Mouse (Mus musculus) layer of hippocampus, postnatal 14 days (tissue): ENCODE results near the gene Ilk. TPM values are rescaled to one million over a fixed set of nuclear protein-coding genes. Genes with fewer than 3 reads are reported as not detected.

Experiments used
- DNase-seq, 2 experiments: peaks; one replicate each; pipeline ENCODE4 v3.0.0; 2021 to 2022; ENCODE audit warnings: low spot score in 2 of 2, mixed read lengths in 1 of 2
- total RNA-seq, 2 experiments: library from RNA; stranded (reverse); gene quantifications; 2 replicates each; pipeline ENCODE4 v1.2.3; 2021

The Ilk gene
- total RNA-seq, 2 experiments from 2014 or later = 105 to 111 TPM

DNA sequence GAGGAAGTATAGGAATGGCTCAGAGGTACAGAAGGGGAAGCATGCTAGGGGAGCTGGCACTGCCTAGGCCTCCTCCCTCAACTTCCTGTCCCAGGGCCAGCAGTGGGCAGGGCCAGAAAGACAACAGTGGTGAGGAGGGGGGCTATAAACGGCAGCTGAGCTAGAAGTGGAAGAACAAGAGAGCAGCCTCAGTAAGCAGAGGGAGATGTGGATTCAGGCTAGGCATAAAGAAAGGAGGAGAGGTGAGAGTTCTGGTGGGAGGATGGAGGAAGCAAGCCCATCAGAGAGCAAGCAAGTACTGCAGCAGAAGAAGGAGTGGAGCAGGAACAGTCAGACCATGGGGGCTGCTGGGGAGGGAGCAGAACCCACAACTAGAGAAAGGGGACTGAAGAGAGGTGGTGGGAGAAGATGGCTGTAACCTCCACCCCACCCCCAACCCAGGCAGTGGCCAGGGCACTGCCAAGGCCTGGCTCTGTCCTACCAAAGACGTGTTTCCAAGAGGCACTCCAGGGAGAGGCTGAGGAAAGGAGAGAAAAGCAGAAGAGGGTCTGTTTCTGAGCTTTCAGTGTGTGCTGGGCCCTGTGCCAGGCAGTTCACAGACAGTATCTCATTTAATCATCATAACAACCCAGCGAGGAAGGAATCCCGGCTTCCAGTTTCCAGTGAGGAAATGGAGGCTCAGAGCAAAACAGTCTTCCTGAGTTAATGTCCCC is 42.3 kb downstream of the Ilk start:
- DNase-seq = no peak

DNA sequence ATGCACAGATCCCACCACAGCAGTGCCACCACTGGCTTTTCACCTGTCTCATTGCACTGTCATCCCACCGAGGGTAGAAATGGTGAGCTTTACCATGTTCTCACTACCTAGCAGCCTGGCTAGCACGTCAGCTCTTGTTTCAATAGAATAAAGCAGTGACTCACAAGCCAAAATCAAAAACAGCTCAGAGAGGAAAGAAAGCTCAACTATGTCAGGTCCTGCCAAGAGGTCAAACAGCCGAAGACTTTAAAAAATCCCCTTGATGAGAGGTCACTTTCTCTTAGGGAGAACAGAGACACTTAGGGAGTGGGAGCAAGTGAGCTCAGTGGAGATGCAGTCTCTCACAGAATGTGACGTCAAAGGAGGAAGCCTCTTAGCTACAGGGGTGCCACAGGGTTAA is 47.5 kb downstream of the Ilk start:
- DNase-seq = no peak

DNA sequence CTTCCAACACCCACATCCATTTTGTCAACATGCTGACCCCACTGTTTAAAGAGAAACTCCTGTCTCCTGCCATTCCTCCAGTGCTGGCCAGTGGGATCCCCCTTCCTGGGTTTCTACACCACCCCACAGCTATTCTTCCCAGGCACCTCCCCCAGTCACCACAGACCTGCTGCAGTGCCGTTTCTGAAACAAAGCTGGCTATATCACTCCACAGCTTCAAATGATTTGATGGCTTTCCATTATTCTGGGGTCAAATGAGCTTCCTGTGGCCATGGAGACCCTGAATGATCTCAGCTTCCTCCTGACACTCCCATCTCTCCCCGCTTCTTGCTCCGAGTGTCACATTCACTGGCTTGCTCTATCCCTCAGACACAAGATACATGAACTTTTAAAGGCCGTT is 48.2 kb downstream of the Ilk start:
- DNase-seq = no peak

DNA sequence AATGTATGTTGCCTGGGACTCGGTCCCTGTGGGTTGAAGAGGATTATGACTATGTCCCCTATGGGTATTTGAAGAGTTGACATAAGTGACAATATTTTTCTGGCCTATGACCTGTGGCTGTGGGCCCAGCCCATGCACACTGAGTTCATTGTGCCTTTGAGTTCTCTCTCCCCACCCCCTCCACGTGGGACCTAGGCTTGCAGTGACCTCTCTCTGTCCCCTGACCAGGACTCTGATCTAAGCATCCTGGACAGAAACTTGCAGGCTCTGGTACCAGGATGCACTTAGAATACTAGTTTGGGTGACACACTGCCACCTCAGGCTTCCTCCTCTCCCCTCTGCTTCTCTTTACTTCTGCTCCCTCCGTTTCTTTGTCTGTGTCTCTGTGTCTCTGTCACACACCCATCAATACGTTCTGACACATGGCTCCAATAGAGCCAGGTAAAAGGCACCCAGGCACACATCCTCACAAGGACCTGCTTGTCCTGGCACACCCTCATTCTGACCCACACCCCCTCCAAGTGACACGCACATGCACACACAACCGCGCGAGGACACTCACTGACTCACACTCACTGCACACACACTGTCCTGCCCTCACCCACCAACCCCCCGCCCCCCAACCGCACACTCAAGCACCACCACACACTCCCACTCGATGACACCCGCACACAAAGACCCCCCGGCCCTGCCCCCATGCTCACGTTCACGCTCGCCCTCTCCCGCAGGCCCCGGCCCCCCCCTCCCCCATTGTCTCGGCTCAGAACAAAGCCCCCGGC is 50.3 kb downstream of the Ilk start:
- no peak for DNase-seq

DNA sequence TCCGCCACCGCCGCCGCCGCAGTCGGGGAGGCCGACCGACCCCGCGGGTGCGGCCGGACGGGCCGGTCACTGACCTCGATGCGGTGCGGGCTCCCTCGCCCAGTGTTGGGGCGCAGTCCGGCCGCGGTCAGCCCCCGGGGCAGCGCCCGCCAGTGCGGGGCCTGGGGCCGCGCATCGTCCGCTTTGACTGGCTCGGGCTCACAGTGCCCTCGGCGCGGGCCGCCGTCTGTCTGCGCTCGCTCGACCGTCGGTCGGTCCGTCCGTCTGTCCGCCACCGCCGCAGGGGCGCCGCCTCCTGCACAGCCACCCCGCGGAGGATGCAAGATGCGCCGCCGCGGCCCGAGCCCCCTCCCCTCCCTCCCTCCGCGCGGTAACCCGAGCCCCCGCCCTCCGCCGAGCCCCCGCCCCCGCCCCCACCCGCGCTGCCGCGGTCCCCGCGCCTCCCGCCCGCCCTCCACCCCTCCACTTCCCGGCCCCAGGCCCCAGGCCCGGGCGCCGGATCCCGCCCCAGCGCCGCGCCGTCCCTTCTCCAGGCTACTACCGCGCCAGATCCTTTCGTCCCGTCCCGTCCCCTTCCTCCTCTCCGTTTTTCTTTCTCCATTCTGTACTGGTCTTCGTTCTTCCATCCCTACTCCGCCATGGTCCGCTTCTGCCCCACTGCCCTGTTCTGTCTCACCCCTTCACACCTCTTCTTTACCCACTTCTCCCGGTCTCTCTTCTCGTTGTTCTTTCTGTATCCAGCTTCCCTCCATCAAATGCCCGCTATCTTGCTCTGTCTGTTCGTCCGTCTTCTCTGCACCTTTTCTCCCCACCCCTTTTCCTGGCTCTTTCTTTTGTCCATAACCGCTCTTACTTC is 51.1 kb downstream of the Ilk start, which contains the start of gene Dchs1:
TSS of gene Dchs1 (minus strand) at position 370 of the 856 bp plus-strand sequence.
- DNase-seq = no peak

DNA sequence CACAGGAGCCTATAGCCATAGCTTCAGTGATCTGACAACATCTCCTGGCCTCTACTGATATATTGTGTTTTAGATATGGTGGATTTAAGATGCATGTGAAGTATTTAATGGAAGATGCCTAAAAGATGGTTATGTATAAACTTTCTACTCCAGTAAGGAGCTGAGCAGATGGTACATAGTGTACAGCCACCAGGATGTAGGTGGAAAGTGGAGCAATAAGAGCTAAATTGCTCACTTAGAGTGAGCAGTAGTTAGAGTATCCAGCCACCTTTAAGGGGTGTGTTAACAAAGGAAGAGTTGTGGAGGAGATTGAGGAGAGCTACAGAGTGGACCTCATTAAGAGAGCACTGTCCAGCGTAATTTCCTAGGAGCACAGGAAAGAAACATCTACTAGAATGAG is 54.8 kb downstream of the Ilk start:
- DNase-seq = no peak

Other genes with a start within 250 kb of the Ilk start
- 10 to 100 TPM; 90.1 to 93.9 TPM for gene Smpd1, start 182.2 kb upstream of the Ilk start, total RNA-seq
- gene Apbb1, start 154.9 kb upstream of the Ilk start, total RNA-seq = 100 to 1,000 TPM; 368 to 375 TPM
- gene Hpx, start 136.5 kb upstream of the Ilk start, total RNA-seq = not detected
- gene Trim3, start 103.0 kb upstream of the Ilk start, total RNA-seq = 100 to 1,000 TPM; 136 to 145 TPM
- 10 to 100 TPM; 82.3 to 87.2 TPM for gene Timm10b, start 96.5 kb upstream of the Ilk start, total RNA-seq
- 100 to 1,000 TPM in 1 of 2 experiments, 10 to 100 TPM in 1; 97.8 to 101 TPM for gene Arfip2, start 96.2 kb upstream of the Ilk start, total RNA-seq
- 10 to 100 TPM in 1 of 2 experiments, 1 to 10 TPM in 1; 5.4 to 11.8 TPM for gene Gm45799, start 96.0 kb upstream of the Ilk start, total RNA-seq
- gene Dnhd1, start 85.8 kb upstream of the Ilk start, total RNA-seq = 1 to 10 TPM; 5.5 to 6.0 TPM
- gene Rrp8, start 793 bp downstream of the Ilk start, total RNA-seq = 10 to 100 TPM; 12.5 to 14.7 TPM
- 100 to 1,000 TPM; 137 to 150 TPM for gene Taf10, start 7.8 kb downstream of the Ilk start, total RNA-seq
- gene Tpp1, start 15.6 kb downstream of the Ilk start, total RNA-seq = 10 to 100 TPM; 54.0 to 54.2 TPM
- 10 to 100 TPM; 26.9 to 30.3 TPM for gene Dchs1, start 51.1 kb downstream of the Ilk start, total RNA-seq
- 100 to 1,000 TPM; 121 to 126 TPM for gene Mrpl17, start 74.5 kb downstream of the Ilk start, total RNA-seq
- gene Gm4070, start 217.4 kb downstream of the Ilk start, total RNA-seq = under 1 TPM; 0.52 to 0.94 TPM